Comparison of ENCODE assay signal across 8 mouse cellular contexts in the genomic region with DNA sequence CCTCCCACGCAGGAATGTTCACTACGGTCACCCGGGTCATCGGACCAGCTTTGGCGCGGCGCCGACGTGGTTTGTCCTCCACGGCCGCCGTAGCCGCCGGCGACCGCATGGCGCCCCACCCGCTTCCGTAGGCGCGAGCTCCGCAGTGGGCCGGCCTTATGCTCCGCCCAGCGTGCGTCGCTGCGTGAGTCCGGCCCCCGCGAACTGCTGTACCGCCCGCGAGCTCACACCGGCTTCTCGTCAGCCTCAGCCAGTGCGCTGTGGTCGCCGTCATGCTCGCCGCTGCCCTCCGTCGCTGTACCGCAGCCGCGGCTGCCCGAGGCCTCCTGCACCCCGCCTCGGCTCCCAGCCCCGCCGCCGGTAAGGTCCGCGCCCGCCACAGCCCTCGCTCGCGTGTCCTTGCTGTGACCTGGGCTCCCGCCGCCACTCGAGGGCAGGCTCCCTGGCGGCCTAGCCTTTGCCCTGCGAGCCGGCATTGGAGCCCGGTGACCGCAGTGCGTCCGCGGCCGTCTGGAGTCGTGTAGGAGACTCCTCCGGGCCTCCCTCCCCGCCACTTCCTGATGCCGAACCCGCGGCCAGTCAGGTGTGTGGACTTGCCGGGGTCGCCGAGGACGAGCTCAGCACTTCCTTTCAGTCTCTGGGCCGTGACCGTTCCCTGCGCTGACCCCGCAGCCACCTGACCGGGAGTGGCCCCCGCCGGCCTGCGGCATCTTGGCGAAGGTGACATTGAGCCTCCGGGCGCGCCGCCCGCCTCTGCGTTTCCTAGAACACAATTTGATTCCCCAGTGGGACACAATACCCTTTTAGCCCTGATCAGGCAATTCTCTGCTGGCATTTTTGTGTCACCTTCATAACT. TPM values are rescaled to one million over a fixed set of nuclear protein-coding genes. Genes with fewer than 3 reads are reported as not detected.
DNase-seq lines count a peak whose midpoint lies in the region; ATAC-seq lines count a peak whose summit lies in the region.

A gene (plus strand): TSS at position 219 of the 856 bp plus-strand sequence.

- peak; percentile 96 for ATAC-seq in hindbrain, embryonic 15.5 days (ENCODE audit: low FRiP score, low read depth)

- H3K9ac ChIP-seq in hindbrain, embryonic 15.5 days, result peak within 1 kb of the TSS; percentile 92

- under 1% methylated on average over 95 of the region's 95 CpGs for WGBS in hindbrain, embryonic 15.5 days
- WGBS in macrophage (ENCODE audit: missing documents), result under 1% methylated on average over 95 of the region's 95 CpGs

- peaks cover 50% of the 10 kb centered on the region for H3K79me2 ChIP-seq in macrophage (ENCODE audit: inconsistent target)

- DNase-seq in T-cell, adult 2 months (ENCODE audit: low spot score), result peak; percentile 87
- DNase-seq in cerebellum, postnatal 36 days, result peak; percentile 96 to 98
- peak; percentile 92 to 95 for DNase-seq in frontal cortex, postnatal 36 days (ENCODE audit: low spot score in 2 of 2)
- peak; percentile 92 to 94 for DNase-seq in left cerebral cortex, adult 18-20 months (ENCODE audit: low spot score in 2 of 2)
- DNase-seq in right cerebral cortex, adult 18-20 months, result peak; percentile 96
- DNase-seq in urinary bladder, postnatal 10 days (ENCODE audit: low spot score), result peak; percentile 80

- peak within 1 kb of the TSS; percentile 92 for H3K27ac ChIP-seq in hindbrain, embryonic 15.5 days (replicated peaks)
- peak within 1 kb of the TSS; percentile 58 for H3K27ac ChIP-seq in macrophage

- H3K4me2 ChIP-seq in hindbrain, embryonic 15.5 days, result peak within 1 kb of the TSS; percentile 65

- H3K27me3 ChIP-seq in hindbrain, embryonic 15.5 days, result no peaks in the 10 kb centered on the region

- H3K9me3 ChIP-seq in hindbrain, embryonic 15.5 days, result no peaks in the 10 kb centered on the region

- H3K4me3 ChIP-seq in hindbrain, embryonic 15.5 days, result peak within 1 kb of the TSS; percentile 77
- peak within 1 kb of the TSS; percentile 68 for H3K4me3 ChIP-seq in macrophage (ENCODE audit: inconsistent target)

- no peaks in the 10 kb centered on the region for H3K36me3 ChIP-seq in hindbrain, embryonic 15.5 days
- H3K36me3 ChIP-seq in macrophage (ENCODE audit: inconsistent target), result no peaks in the 10 kb centered on the region

- peaks cover 42% of the 10 kb centered on the region for H3K4me1 ChIP-seq in hindbrain, embryonic 15.5 days (replicated peaks)

RNA-seq across cellular contexts. Expression of the gene that starts here (rescaled TPM):
- 894 and 915 TPM in 2 replicates for polyA plus RNA-seq in hindbrain, embryonic 15.5 days (2015; fragmentation: Nextera tagmentation; extraction: Ambion mirVana)
- total RNA-seq in left cerebral cortex, adult 18-20 months (2021), result 100 to 1,000 TPM; 410 to 481 TPM
- 100 to 1,000 TPM in 1 of 26 experiments, 10 to 100 TPM in 25; 39.5 to 113 (median 62.9) TPM for total RNA-seq in macrophage (2018; cell fraction: chromatin; rRNA removed)
- 100 to 1,000 TPM; 214 to 682 (median 384) TPM for total RNA-seq in macrophage (2018; cell fraction: cytosol; rRNA removed)
- total RNA-seq in macrophage (2018; cell fraction: nucleus; rRNA removed), result 100 to 1,000 TPM in 14 of 26 experiments, 10 to 100 TPM in 12; 58.3 to 250 (median 112) TPM
- 93.1 to 404 TPM (median 403 TPM) in 3 replicates for polyA plus RNA-seq in macrophage (2018)

Comparison
In these comparisons a context has a peak if more than half of its experiments do, and no peak if none do; other contexts are left out.
1. Peak in every context shown above with its lines: DNase-seq, ATAC-seq, H3K4me3 ChIP-seq and H3K27ac ChIP-seq.